Mouse (Mus musculus) embryonic facial prominence, embryonic 14.5 days (tissue): ENCODE data around the gene Rec8. TPM values are rescaled to one million over a fixed set of nuclear protein-coding genes. Genes with fewer than 3 reads are reported as not detected.

Source experiments
- ATAC-seq: fragments of 200-750 bp; cut with Nextera tagmentation; 2 replicates; pipeline ENCODE4 v1.8.0; 2017; ENCODE audit warnings: low read depth, moderate number of reproducible peaks, moderate TSS enrichment
- DNase-seq: peaks from one replicate; pipeline ENCODE4 v3.0.0-alpha.2; 2015; ENCODE audit warnings: low spot score
- H3K27ac ChIP-seq: fragments of 300-500 bp; sonication (generic); replicated peaks from 2 replicates; pipeline ENCODE4 v1.5.1; 2014; ENCODE audit warnings: low read depth, mild to moderate bottlenecking, low read length, moderate library complexity
- H3K27me3 ChIP-seq: fragments of 300-500 bp; sonication (generic); replicated peaks from 2 replicates; pipeline ENCODE4 v1.6.1; 2014; ENCODE audit warnings: low read length; ENCODE audit not compliant: control insufficient read depth, insufficient read depth
- H3K36me3 ChIP-seq: fragments of 300-500 bp; sonication (generic); 2 replicates; pipeline ENCODE4 v1.6.1; 2014; ENCODE audit warnings: low read length, mixed read lengths; ENCODE audit not compliant: control insufficient read depth, insufficient read depth
- H3K4me1 ChIP-seq: fragments of 300-500 bp; sonication (generic); 2 replicates; pipeline ENCODE4 v1.6.1; 2014; ENCODE audit warnings: antibody characterized with exemption, low read length; ENCODE audit not compliant: control insufficient read depth, insufficient read depth
- H3K4me2 ChIP-seq: fragments of 300-500 bp; sonication (generic); 2 replicates; pipeline ENCODE4 v1.6.1; 2014; ENCODE audit warnings: low read depth, mild to moderate bottlenecking, low read length, moderate library complexity, mixed read lengths
- H3K4me3 ChIP-seq: fragments of 300-500 bp; sonication (generic); 2 replicates; pipeline ENCODE4 v1.5.1; 2014; ENCODE audit warnings: low read depth, mild to moderate bottlenecking, low read length
- H3K9ac ChIP-seq: fragments of 300-500 bp; sonication (generic); 2 replicates; pipeline ENCODE4 v1.6.1; 2014; ENCODE audit warnings: low read depth, mild to moderate bottlenecking, low read length, moderate library complexity, mixed read lengths
- H3K9me3 ChIP-seq: fragments of 300-500 bp; sonication (generic); 2 replicates; pipeline ENCODE4 v1.6.1; 2016; ENCODE audit warnings: low read length; ENCODE audit not compliant: control insufficient read depth
- WGBS: fragments of 180-500 bp; shearing (Covaris S2); extraction: QIAGEN DNeasy Blood & Tissue Kit; methylation state at CpG from one replicate; pipeline ENCODE4 v1.1.7; 2014; 5-methylcytosine and 5-hydroxymethylcytosine counted together
- polyA plus RNA-seq: library from polyadenylated mRNA; unstranded; fragments of >200 nt; fragmentation: Nextera tagmentation; extraction: Ambion mirVana; gene quantifications from 2 replicates; pipeline ENCODE4 v1.2.1, GENCODE M21; 2014

Gene Rec8
- polyA plus RNA-seq, 1 experiment from 2014 or later = 2.3 TPM

DNA sequence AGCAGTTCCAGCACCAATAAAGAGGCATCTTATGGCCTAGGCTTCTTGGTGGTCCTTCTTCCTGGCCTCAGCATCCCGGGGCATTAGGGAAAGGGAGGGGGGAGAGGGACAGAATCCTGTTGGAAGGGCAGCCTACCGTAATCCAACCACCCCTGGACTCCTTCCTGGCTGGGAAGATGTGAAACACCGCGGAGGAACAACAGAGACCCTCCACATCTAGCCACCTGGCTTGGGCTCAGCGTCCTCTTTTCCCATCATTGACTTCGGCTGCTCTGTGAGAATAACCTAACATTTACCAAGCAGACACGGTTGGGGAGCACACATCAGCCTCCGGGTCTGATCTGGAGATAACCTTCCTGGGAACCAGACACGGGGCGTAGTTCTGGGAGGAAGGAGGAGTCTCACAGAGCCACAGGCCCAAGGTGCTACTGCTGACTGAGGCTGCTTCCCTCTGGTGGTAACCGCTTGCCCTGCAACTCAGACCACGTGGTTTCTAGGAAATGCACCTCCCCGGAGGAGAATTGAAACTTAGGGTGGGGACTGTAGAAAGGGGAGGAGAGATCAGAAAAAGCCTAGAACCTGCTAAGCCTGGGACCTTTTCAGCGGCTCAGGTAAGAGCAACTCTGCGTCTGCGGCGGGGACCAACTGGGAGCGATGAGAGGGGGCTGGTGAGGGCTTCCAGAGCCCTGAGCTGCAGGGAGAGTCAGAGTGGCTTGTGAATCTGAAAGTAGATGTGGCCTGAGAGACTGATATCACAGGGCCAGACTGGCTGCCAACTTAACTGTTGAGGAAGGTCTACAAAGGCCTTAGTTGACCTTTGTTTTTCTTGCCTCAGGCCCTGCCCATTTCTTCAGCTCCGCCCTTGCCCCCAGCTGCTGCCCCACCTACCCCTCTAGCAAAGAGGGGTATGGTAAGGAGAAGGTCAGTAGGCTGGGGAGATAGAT, 13.9 kb upstream of the Rec8 start:
- no peaks in the 10 kb centered on the region for H3K27me3 ChIP-seq
- H3K4me1 ChIP-seq = peaks cover 4% of the 10 kb centered on the region; the same call in 1 of the 2 replicates
- peak; percentile 95 for DNase-seq
- WGBS = 18% methylated on average over 19 of the region's 19 CpGs
- H3K4me2 ChIP-seq = peak overlapping the region; percentile 59
- peak; percentile 95 for ATAC-seq
- H3K27ac ChIP-seq = peak overlapping the region; percentile 48
- peak overlapping the region; percentile 60 for H3K9ac ChIP-seq
- H3K4me3 ChIP-seq = peak overlapping the region; percentile 42
- H3K36me3 ChIP-seq = peaks cover 81% of the 10 kb centered on the region
- H3K9me3 ChIP-seq = no peaks in the 10 kb centered on the region

- Histone ChIP-seq H3K4me3 (0 out of 2 replicates have a peak overlapping the region, but pooled peaks have one; percentile 42), H3K36me3 (peaks cover 81% of the 10 kb centered on the region), H3K4me1 (peaks cover 4% of the 10 kb centered on the region; the same call in 1 of the 2 replicates), H3K4me2 (peak overlapping the region; percentile 59), H3K27me3 (no peaks in the 10 kb centered on the region), H3K9ac (0 out of 2 replicates have a peak overlapping the region, but pooled peaks have one; percentile 14), H3K27ac (0 out of 2 replicates have a peak overlapping the region, but pooled peaks have one; percentile 24), H3K9me3 (no peaks in the 10 kb centered on the region)
- ATAC-seq (no peak), DNase-seq (no peak)
- 86% methylated on average over 11 of the region's 11 CpGs for WGBS
Observed at GRCm38 (mm10) chr14:55604823-55605222, 13.0 kb upstream of the Rec8 start.

DNA sequence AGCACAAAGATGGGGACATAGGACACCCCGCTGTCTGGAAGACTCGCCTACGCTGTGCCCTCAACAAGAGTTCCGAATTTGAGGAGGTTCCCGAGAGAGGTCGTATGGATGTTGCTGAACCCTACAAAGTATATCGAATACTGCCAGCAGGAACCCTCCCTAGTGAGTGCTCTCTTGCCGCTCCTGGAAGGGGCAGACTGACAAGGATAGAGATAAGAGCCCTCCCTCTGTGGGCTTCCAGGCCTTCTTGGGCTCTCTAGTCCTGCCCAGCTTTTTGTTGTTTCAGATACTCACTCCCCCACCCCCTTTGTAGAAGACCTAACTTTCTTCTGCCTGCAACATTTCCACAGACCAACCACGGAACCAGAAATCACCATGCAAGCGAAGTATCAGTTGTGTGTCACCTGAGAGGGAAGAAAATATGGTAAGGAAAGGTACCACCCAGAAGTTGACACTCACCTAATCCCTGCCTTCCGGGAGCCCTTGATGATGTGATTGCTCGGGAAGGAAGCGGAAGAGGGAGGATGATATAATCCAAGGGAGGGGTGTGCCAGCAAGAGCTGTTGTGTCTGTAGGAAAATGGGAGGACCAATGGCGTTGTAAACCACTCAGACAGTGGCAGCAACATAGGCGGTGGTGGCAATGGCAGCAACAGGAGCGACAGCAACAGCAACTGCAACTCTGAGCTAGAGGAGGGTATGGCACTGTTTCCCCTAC, 11.9 kb upstream of the Rec8 start:
- DNase-seq (no peak), ATAC-seq (no peak)
- Histone ChIP-seq H3K4me3 (no peak overlapping the region), H3K4me2 (no peak overlapping the region), H3K9ac (no peak overlapping the region), H3K9me3 (no peaks in the 10 kb centered on the region), H3K36me3 (peaks cover 73% of the 10 kb centered on the region), H3K27ac (no peak overlapping the region), H3K27me3 (no peaks in the 10 kb centered on the region), H3K4me1 (peaks cover 4% of the 10 kb centered on the region; the same call in 1 of the 2 replicates)
- 87% methylated on average over 16 of the region's 16 CpGs for WGBS

- no peaks in the 10 kb centered on the region for H3K27me3 ChIP-seq
- ATAC-seq = no peak
- H3K9ac ChIP-seq = no peak overlapping the region
- 94% methylated on average over 6 of the region's 6 CpGs for WGBS
- peaks cover 49% of the 10 kb centered on the region for H3K36me3 ChIP-seq
- no peaks in the 10 kb centered on the region for H3K9me3 ChIP-seq
- no peak overlapping the region for H3K4me2 ChIP-seq
- H3K4me1 ChIP-seq = peaks cover 4% of the 10 kb centered on the region; the same call in 1 of the 2 replicates
- no peak overlapping the region for H3K4me3 ChIP-seq
- no peak for DNase-seq
- no peak overlapping the region for H3K27ac ChIP-seq
Observed at GRCm38 (mm10) chr14:55608339-55608738, 9.5 kb upstream of the Rec8 start.

DNA sequence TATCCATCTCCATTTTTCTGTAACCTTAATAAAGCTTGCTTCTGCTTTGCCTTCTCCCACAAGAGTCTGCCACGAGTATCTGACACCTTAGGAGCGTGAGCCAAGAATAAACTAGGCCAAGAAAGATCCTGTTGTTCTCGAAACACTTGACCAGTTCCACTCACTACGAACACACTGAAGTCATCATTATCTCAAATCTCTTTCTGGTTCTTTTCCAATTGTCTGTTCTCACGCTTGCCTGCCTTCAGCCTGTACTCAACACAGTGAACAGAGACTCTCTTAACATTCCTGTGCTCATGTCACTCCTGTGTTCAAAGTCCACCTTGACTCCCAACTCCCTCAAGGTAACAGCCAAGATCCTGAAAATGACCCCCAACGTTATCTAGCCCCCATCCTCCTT, 4.5 kb upstream of the Rec8 start:
- Histone ChIP-seq H3K36me3 (peaks cover 18% of the 10 kb centered on the region), H3K27me3 (no peaks in the 10 kb centered on the region), H3K4me3 (no peak overlapping the region), H3K9ac (no peak overlapping the region), H3K9me3 (no peaks in the 10 kb centered on the region), H3K4me2 (no peak overlapping the region), H3K27ac (no peak overlapping the region), H3K4me1 (no peaks in the 10 kb centered on the region)
- peak; percentile 8 for DNase-seq
- WGBS = 63% methylated on average over 6 of the region's 6 CpGs
- no peak for ATAC-seq

DNA sequence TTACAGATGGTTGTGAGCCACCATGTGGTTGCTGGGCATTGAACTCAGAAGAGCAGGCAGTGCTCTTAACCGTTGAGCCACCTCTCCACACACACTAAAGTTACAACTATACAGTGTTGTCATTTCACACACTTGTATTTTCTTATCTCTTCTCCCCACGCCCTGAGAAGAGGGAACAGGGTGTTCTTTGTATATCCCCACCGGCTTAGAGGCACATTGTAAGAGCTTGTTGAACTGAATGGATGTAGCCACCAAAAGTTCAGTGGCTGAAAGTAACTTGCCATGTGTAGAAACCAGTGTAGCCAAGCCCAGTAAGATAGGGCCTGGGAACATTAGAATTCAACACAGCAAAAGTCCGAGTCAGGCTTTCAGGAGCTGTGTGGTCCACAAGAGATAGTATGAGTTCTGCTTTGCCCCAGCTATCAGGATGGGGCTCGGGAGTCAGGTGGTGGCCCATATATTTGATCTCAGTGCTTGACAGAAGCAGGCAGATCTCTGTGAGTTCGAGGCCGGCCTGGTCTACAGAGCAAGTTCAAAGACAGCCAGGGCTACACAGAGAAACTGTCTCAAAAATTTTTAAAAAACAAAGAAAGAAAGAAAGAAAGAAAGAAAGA, 3.2 kb upstream of the Rec8 start:
- Histone ChIP-seq H3K36me3 (0 out of 2 replicates have a peak, but pooled peaks cover 5% of the 10 kb centered on the region), H3K4me1 (peaks cover 4% of the 10 kb centered on the region; the same call in 1 of the 2 replicates), H3K27ac (no peak overlapping the region), H3K9ac (no peak overlapping the region), H3K4me3 (no peak overlapping the region), H3K4me2 (no peak overlapping the region), H3K9me3 (no peaks in the 10 kb centered on the region), H3K27me3 (no peaks in the 10 kb centered on the region)
- no peak for ATAC-seq
- 73% methylated on average over 7 of the region's 7 CpGs for WGBS
- no peak for DNase-seq

DNA sequence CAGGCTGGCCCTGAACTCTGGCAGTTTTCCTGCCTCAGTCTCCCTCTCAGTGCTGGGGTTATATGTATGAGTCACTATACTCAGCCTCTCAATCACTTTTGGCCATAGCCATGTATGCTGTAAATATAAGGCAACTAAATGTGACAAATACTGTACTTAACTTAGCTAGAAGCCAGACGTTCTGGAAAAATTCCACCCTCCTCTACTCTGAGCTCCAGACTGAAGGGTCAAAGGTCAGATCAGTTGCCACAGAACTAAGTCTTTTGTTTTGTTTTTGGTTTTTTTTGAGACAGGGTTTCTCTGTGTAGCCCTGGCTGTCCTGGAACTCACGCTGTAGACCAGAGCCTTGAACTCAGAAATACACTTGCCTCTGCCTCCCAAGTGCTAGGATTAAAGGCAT, 2.0 kb upstream of the Rec8 start:
- Histone ChIP-seq H3K4me2 (no peak overlapping the region), H3K27ac (no peak overlapping the region), H3K9ac (no peak overlapping the region), H3K27me3 (no peaks in the 10 kb centered on the region), H3K9me3 (no peaks in the 10 kb centered on the region), H3K36me3 (no peaks in the 10 kb centered on the region), H3K4me3 (no peak overlapping the region), H3K4me1 (peaks cover 4% of the 10 kb centered on the region; the same call in 1 of the 2 replicates)
- 39% methylated on average over 2 of the region's 2 CpGs for WGBS
- DNase-seq (no peak), ATAC-seq (no peak)

- no peak overlapping the region for H3K9ac ChIP-seq
- no peak for ATAC-seq
- H3K9me3 ChIP-seq = no peaks in the 10 kb centered on the region
- H3K27me3 ChIP-seq = no peaks in the 10 kb centered on the region
- no peaks in the 10 kb centered on the region for H3K36me3 ChIP-seq
- no peak for DNase-seq
- 92% methylated on average over 2 of the region's 2 CpGs for WGBS
- no peak overlapping the region for H3K4me3 ChIP-seq
- no peak overlapping the region for H3K27ac ChIP-seq
- no peak overlapping the region for H3K4me2 ChIP-seq
- H3K4me1 ChIP-seq = peaks cover 4% of the 10 kb centered on the region; the same call in 1 of the 2 replicates
Observed at GRCm38 (mm10) chr14:55616844-55617243, 993 bp upstream of the Rec8 start.
